Mouse (Mus musculus) frontal cortex, postnatal 14 days (tissue): ENCODE results near the gene Zfp488.

Source experiments
- DNase-seq, 2 experiments: peaks; one replicate each; pipeline ENCODE4 v3.0.0; 2022; ENCODE audit warnings: low spot score in 2 of 2

The Zfp488 gene

DNA sequence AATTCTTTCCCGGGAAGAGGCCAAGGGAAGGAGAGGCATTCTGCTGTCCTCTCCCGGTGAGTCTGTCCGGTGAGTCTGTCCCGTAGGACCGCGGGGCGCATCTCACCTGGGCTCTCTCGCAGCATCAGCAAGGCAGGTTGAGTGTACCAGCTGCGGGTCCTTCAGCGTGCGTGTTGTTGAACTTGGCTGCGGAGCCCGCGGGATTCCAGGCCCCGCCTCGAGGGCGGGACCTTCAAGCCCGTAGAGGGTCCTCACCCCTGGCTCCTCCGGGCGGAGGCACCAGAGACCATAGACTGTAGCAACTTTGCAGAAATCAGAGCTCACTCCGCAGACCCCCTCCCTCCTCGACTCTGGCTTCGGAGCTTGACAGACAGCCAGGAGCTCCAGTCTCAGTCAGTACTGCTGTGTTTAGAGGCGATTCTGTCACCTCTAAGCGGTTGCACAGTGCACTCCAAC is at the start of gene Zfp488:
Gene Zfp488, minus strand, starts transcription at position 161 of the 456 bp plus-strand sequence.
- DNase-seq: peak in 1 of 2 experiments; percentile 19

- no peak for DNase-seq
Measured at GRCm38 (mm10) chr14:34026710-34027109, 48.1 kb upstream of the Zfp488 start.

DNA sequence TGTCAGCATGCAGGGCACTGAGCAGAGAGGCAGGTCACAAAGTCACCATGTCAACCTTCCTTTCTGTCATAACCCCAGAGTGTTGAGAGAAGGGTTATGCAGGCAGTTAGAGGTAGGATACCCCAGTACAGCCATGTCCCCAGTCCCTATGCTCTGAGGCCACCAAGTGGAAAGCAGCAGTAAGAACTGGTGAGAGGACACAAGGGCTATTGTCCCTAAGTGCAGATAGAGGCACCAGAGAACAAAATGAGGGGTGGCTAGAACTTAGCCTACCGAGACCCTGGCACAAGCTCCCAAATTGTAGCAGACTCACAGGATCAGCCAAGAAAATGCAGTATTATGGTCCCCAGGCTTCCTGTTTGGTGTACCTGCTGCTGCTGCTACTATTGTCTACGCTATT is 38.4 kb upstream of the Zfp488 start:
- DNase-seq: no peak

- no peak for DNase-seq
Measured at GRCm38 (mm10) chr14:34016381-34016780, 37.8 kb upstream of the Zfp488 start, which contains the start of gene Gm5460. TSS of gene Gm5460 (plus strand) at chr14:34016758.

DNA sequence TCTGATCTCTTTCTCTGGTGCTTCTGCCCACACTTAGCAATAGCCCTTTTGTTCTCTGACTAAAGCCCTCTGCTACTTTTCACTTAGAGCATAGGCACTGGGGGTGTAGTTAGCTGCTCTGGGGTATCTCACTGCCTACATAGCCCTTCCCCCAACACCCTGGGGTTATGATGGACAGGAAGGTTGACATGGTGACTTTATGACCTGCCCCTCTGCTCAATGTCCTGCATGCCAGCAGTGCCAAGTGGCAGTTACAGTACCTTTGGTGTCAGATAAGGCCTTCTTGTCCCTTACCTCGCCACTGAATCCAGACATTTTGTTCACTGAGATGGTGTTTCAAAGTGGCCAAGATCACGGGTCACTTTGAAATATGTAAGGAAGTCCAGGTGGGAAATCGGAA is 36.5 kb upstream of the Zfp488 start, which contains the start of gene Gm30083:
Gene Gm30083, minus strand, starts transcription at position 120 of the 400 bp plus-strand sequence.
- DNase-seq: no peak

DNA sequence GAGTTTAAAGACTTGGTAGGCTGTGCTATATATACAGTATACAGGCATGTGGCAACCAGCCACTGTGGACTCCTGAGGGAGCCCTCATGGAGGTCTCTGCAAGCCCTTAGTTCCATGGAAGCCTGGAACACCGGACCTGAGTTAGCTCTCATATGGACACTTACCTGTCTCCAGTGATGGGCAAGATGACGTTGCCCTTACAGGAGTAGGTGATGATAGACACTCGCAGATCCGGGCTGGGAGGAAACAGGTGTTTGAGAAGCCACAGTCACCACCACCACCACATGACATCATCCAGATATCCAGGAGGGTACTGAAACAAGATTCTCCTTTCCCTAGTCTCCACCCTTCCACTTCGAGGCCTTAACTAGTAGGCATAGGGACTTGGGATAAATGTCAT is 23.8 kb upstream of the Zfp488 start:
- no peak for DNase-seq

GRCm38 (mm10) chr14:34001445-34001844 is 22.9 kb upstream of the Zfp488 start:
- DNase-seq: no peak

- DNase-seq: no peak
Measured at GRCm38 (mm10) chr14:34000076-34000475, 21.5 kb upstream of the Zfp488 start.

GRCm38 (mm10) chr14:33997427-33997826 is 18.9 kb upstream of the Zfp488 start:
- no peak for DNase-seq

DNA sequence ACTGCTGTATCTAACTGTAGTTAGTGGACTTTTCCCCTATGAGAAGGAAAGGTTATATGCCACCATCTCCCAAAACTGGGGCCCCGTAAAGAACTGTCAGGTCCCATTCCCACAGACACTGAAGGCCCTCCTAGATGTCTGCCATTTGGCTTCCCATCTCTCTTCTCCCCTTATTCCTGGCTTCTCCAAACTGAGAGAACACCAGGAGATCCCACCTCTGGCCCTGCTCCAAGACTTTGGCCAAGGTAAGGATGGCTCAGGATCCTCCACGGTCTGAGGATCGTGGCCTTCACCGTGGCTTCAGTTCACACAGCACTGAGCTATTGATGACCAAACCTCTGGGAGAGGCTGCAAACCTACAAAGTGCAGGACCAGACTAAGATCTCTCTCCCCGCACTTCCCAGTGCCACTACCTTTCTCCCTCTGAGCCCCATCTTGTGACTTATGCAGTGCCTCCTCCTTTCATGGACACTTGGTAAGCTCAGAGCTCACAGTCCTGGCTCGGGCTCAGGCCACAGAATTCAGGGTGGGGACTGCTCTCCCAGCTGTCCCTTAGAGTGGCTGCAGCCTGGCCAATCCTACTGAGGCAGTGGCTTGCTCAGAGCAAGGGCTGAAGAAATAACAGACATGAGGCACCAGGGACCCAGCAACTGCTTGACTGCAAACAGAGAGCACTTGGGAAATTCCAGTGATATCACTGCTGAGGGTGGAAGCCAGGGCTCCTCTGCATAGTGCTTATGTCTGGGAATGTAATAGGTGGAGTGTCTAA is 15.1 kb upstream of the Zfp488 start:
- no peak for DNase-seq

- DNase-seq: no peak
Measured at GRCm38 (mm10) chr14:33993051-33993450, 14.5 kb upstream of the Zfp488 start.

GRCm38 (mm10) chr14:33991971-33992370 is 13.4 kb upstream of the Zfp488 start:
- no peak for DNase-seq

- no peak for DNase-seq
Measured at GRCm38 (mm10) chr14:33989201-33989600, 10.6 kb upstream of the Zfp488 start.

DNA sequence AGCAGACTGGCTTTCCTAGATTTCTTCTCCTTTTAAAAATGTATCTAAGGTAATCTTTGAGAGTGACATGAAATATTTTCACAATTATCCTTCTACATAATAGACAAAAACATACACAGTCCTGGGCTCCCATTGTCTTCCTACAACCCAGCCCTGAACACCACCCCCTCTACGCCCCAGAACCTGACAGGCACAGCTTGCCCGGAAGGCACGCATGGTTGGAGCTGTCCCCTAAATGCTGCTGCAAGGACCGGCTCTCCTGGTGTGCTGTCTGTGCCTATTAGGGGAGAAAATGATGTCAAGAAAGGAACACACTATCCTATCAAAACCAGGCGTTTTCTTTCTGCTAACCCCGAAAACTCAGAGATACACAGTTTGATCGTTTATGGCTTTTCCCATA is 816 bp downstream of the Zfp488 start:
- DNase-seq: no peak

DNA sequence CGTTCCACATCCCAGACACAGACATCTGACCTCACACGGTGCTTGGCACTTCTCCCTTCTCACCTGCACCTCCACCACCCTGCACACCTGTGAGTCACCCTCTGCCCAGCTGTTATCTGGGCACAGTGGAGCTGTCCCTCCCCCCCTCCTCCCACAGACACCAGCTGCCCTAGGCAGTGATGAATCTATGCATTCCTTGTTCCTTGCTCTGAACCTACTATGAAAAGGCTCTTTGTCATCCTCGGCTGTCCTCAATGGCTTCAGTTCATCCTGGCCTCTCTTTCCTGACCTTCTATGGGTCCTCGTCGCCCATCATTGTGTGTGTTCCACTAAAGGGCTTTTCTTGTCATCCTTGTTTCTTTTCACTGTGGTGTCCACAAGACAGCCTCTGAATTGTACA is 3.8 kb downstream of the Zfp488 start:
- DNase-seq: no peak

DNA sequence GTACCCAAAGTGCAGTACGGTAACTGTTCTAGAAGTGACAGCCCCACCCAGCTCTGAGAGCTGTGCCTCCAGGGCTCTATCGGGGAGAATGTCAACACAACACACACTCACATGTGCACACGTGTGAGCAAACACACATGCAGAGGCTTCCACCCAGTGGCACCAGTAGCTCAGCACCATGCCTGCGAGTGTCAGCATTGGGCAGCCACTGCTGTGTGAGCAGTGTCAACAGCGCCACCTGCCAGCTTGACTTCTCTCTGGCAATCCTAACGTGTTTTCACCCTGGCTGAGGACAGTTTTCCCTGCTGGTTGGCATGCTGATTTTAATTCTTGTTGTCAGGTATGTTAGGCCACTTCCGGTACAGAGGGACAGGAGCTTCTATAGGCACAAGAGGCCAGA is 5.9 kb downstream of the Zfp488 start:
- no peak for DNase-seq

GRCm38 (mm10) chr14:33965675-33966074 is 12.9 kb downstream of the Zfp488 start:
- DNase-seq: no peak

GRCm38 (mm10) chr14:33959341-33959740 is 19.2 kb downstream of the Zfp488 start:
- DNase-seq: peak in 1 of 2 experiments; percentile 59

GRCm38 (mm10) chr14:33958841-33959240 is 19.7 kb downstream of the Zfp488 start:
- DNase-seq: no peak

GRCm38 (mm10) chr14:33958186-33958585 is 20.4 kb downstream of the Zfp488 start:
- no peak for DNase-seq

GRCm38 (mm10) chr14:33956055-33956454 is 22.5 kb downstream of the Zfp488 start:
- DNase-seq: no peak

GRCm38 (mm10) chr14:33953761-33954160 is 24.8 kb downstream of the Zfp488 start, which contains the start of gene Rbp3:
TSS of gene Rbp3 (plus strand) at chr14:33954003.
- no peak for DNase-seq

DNA sequence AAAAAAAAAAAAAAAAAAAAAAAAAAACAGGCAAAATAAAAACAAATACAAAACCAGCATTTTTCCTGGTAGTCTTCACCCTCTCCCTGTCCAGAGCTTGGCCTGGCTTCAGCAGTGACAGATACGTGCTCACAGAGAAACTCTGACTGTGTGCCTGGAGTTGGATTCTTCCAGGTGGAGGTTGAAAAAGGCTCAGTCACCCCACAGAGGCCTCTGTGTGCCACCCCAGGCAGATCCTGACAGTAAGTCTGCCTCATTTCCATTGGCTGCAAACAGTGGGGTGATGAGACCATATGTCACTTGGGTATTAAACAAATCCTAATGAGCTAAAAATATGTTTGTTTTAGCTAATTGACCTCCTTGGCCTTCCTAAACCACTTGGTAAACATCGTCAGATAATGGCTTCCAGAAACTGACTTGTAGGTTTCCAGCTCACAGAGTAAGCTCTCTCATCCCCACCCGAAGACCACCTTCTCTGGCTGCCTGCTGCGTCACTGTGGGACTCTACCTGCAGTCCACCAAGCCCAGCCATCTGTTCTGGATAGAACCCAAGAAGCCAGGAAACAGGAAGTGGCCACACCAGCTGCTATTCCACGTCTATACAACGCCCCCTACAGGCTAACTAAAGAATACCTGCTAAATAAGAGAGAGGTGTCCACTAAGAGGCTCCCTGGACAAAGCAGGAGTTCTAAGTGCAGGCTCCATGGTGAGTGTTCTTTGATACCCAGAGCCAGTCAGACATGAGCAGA is 26.2 kb downstream of the Zfp488 start:
- no peak for DNase-seq
